Mouse (Mus musculus) forebrain, embryonic 11.5 days (tissue): ENCODE measurements at regions not wholly inside any gene's neighbourhood (a gene's known extent, or its start where the extent isn't known, plus 50 kb on each side); places are given as distances from the start of the nearest gene placed in this dataset.
A peak's percentile ranks its signal among the peaks of the same experiment; 100 is the strongest.

ENCODE experiments used
- ATAC-seq: fragments of 200-750 bp; cut with Nextera tagmentation; replicated peaks from 2 replicates; pipeline ENCODE4 v1.8.0; 2017; ENCODE audit warnings: moderate TSS enrichment; ENCODE audit not compliant: low FRiP score
- DNase-seq: peaks from one replicate; pipeline ENCODE4 v3.0.0-alpha.2; 2017; ENCODE audit warnings: low spot score
- H3K27ac ChIP-seq: fragments of 300-500 bp; sonication (generic); 2 replicates; pipeline ENCODE4 v1.5.1; 2014; ENCODE audit warnings: low read depth, low read length
- H3K27me3 ChIP-seq: fragments of 300-500 bp; sonication (generic); 2 replicates; pipeline ENCODE4 v1.6.1; 2014; ENCODE audit warnings: mild to moderate bottlenecking, low read length, mixed read lengths; ENCODE audit not compliant: control insufficient read depth, insufficient read depth
- H3K36me3 ChIP-seq: fragments of 300-500 bp; sonication (generic); 2 replicates; pipeline ENCODE4 v1.6.1; 2014; ENCODE audit warnings: mild to moderate bottlenecking, low read length, moderate library complexity, mixed read lengths; ENCODE audit not compliant: control insufficient read depth, insufficient read depth
- H3K4me1 ChIP-seq: fragments of 300-500 bp; sonication (generic); replicated peaks from 2 replicates; pipeline ENCODE4 v1.6.1; 2014; ENCODE audit warnings: low read length, mixed read lengths; ENCODE audit not compliant: control insufficient read depth, insufficient read depth
- H3K4me2 ChIP-seq: fragments of 300-500 bp; sonication (generic); 2 replicates; pipeline ENCODE4 v1.6.1; 2014; ENCODE audit warnings: low read depth, mild to moderate bottlenecking, low read length, moderate library complexity, mixed read lengths; ENCODE audit not compliant: severe bottlenecking
- H3K4me3 ChIP-seq: fragments of 300-500 bp; sonication (generic); 2 replicates; pipeline ENCODE4 v1.5.1; 2014; ENCODE audit warnings: low read depth, low read length
- H3K9ac ChIP-seq: fragments of 300-500 bp; sonication (generic); 2 replicates; pipeline ENCODE4 v1.6.1; 2014; ENCODE audit warnings: low read length
- H3K9me3 ChIP-seq: fragments of 300-500 bp; sonication (generic); 2 replicates; pipeline ENCODE4 v1.6.1; 2016; ENCODE audit warnings: low read length, mixed read lengths; ENCODE audit not compliant: control insufficient read depth
- WGBS: fragments of 180-500 bp; shearing (Covaris S2); extraction: QIAGEN DNeasy Blood & Tissue Kit; methylation state at CpG from one replicate; pipeline ENCODE4 v1.1.7; 2014; 5-methylcytosine and 5-hydroxymethylcytosine counted together

GRCm38 (mm10) chr1:64308560-64308959, 186.5 kb upstream of the Klf7 start:
- no peaks in the 10 kb centered on the region for H3K9me3 ChIP-seq
- no peak overlapping the region for H3K4me2 ChIP-seq
- no peak for ATAC-seq
- no peaks in the 10 kb centered on the region for H3K36me3 ChIP-seq
- no peak for DNase-seq
- no peaks in the 10 kb centered on the region; the same call in 1 of the 2 replicates for H3K4me1 ChIP-seq
- H3K9ac ChIP-seq, result no peak overlapping the region
- no peak overlapping the region for H3K27ac ChIP-seq
- H3K27me3 ChIP-seq, result no peaks in the 10 kb centered on the region
- H3K4me3 ChIP-seq, result no peak overlapping the region
- 92% methylated on average over 15 of the region's 15 CpGs for WGBS

- Histone ChIP-seq H3K9me3 (no peaks in the 10 kb centered on the region), H3K4me3 (no peak overlapping the region), H3K4me1 (no peaks in the 10 kb centered on the region; the same call in 1 of the 2 replicates), H3K27me3 (no peaks in the 10 kb centered on the region), H3K36me3 (no peaks in the 10 kb centered on the region), H3K27ac (no peak overlapping the region), H3K4me2 (no peak overlapping the region), H3K9ac (no peak overlapping the region)
- DNase-seq, result no peak
- ATAC-seq, result no peak
- 82% methylated on average over 10 of the region's 10 CpGs for WGBS
These were observed 186.0 kb upstream of the Klf7 start for GRCm38 (mm10) chr1:64308088-64308487.

- Histone ChIP-seq H3K36me3 (no peaks in the 10 kb centered on the region), H3K27ac (peak overlapping the region; percentile 2; the same call in 1 of the 2 replicates), H3K4me2 (no peak overlapping the region), H3K4me3 (no peak overlapping the region), H3K4me1 (no peaks in the 10 kb centered on the region; the same call in 1 of the 2 replicates), H3K9me3 (no peaks in the 10 kb centered on the region), H3K9ac (no peak overlapping the region), H3K27me3 (no peaks in the 10 kb centered on the region)
- ATAC-seq (no peak), DNase-seq (no peak)
- 57% methylated on average over 13 of the region's 13 CpGs for WGBS
These were observed 183.5 kb upstream of the Klf7 start for GRCm38 (mm10) chr1:64305427-64306213.

- no peaks in the 10 kb centered on the region for H3K27me3 ChIP-seq
- 7% methylated on average over 8 of the region's 10 CpGs for WGBS
- no peaks in the 10 kb centered on the region; the same call in 1 of the 2 replicates for H3K4me1 ChIP-seq
- ATAC-seq, result no peak
- no peak overlapping the region for H3K4me3 ChIP-seq
- peak overlapping the region; percentile 18; the same call in 1 of the 2 replicates for H3K4me2 ChIP-seq
- DNase-seq, result peak; percentile 61
- H3K27ac ChIP-seq, result no peak overlapping the region
- H3K9me3 ChIP-seq, result no peaks in the 10 kb centered on the region
- H3K9ac ChIP-seq, result no peak overlapping the region
- no peaks in the 10 kb centered on the region for H3K36me3 ChIP-seq
These were observed 180.8 kb upstream of the Klf7 start for GRCm38 (mm10) chr1:64302833-64303358.

- H3K27me3 ChIP-seq, result no peaks in the 10 kb centered on the region
- no peak overlapping the region for H3K4me3 ChIP-seq
- no peak overlapping the region for H3K9ac ChIP-seq
- H3K4me2 ChIP-seq, result no peak overlapping the region
- no peaks in the 10 kb centered on the region; the same call in 1 of the 2 replicates for H3K4me1 ChIP-seq
- DNase-seq, result no peak
- no peak overlapping the region for H3K27ac ChIP-seq
- no peaks in the 10 kb centered on the region for H3K36me3 ChIP-seq
- 70% methylated on average over 6 of the region's 6 CpGs for WGBS
- no peaks in the 10 kb centered on the region for H3K9me3 ChIP-seq
- no peak for ATAC-seq
These were observed 179.5 kb upstream of the Klf7 start for GRCm38 (mm10) chr1:64301530-64302061.

- H3K4me2 ChIP-seq, result no peak overlapping the region
- no peaks in the 10 kb centered on the region for H3K36me3 ChIP-seq
- 86% methylated on average over 8 of the region's 8 CpGs for WGBS
- H3K9me3 ChIP-seq, result no peaks in the 10 kb centered on the region
- no peak overlapping the region for H3K9ac ChIP-seq
- H3K4me1 ChIP-seq, result no peaks in the 10 kb centered on the region; the same call in 1 of the 2 replicates
- H3K27me3 ChIP-seq, result no peaks in the 10 kb centered on the region
- no peak overlapping the region for H3K4me3 ChIP-seq
- ATAC-seq (no peak), DNase-seq (no peak)
- H3K27ac ChIP-seq, result no peak overlapping the region
These were observed 179.0 kb upstream of the Klf7 start for GRCm38 (mm10) chr1:64300951-64301529.

- WGBS, result 8% methylated on average over 2 of the region's 2 CpGs
- Histone ChIP-seq H3K4me3 (no peak overlapping the region), H3K4me1 (no peaks in the 10 kb centered on the region), H3K27ac (no peak overlapping the region), H3K9me3 (no peaks in the 10 kb centered on the region), H3K4me2 (no peak overlapping the region), H3K9ac (no peak overlapping the region), H3K27me3 (no peaks in the 10 kb centered on the region), H3K36me3 (no peaks in the 10 kb centered on the region)
- ATAC-seq (no peak), DNase-seq (no peak)
These were observed 176.9 kb upstream of the Klf7 start for GRCm38 (mm10) chr1:64298950-64299349.

- WGBS, result 89% methylated on average over 14 of the region's 14 CpGs
- Histone ChIP-seq H3K4me1 (no peaks in the 10 kb centered on the region), H3K36me3 (no peaks in the 10 kb centered on the region), H3K27me3 (no peaks in the 10 kb centered on the region), H3K9ac (no peak overlapping the region), H3K4me3 (no peak overlapping the region), H3K27ac (no peak overlapping the region), H3K9me3 (no peaks in the 10 kb centered on the region), H3K4me2 (no peak overlapping the region)
- DNase-seq (no peak), ATAC-seq (no peak)
These were observed 176.1 kb upstream of the Klf7 start for GRCm38 (mm10) chr1:64298188-64298587.
